Mouse (Mus musculus) myocyte (in vitro differentiated cells): ENCODE measurements around the gene Washc2. TPM values are rescaled to one million over a fixed set of nuclear protein-coding genes. Genes with fewer than 3 reads are reported as not detected.

Experiments
- H3K27me3 ChIP-seq: one replicate; pipeline ENCODE4 v1.6.1; 2011; ENCODE audit not compliant: control insufficient read depth, insufficient read depth, insufficient read length
- H3K36me3 ChIP-seq: one replicate; pipeline ENCODE4 v1.6.1; 2011; ENCODE audit not compliant: control insufficient read depth, insufficient read depth
- H3K4me2 ChIP-seq: one replicate; pipeline ENCODE4 v1.6.1; 2011; ENCODE audit warnings: low read depth, control low read depth
- H3K4me3 ChIP-seq: one replicate; pipeline ENCODE4 v1.5.1; 2011; ENCODE audit warnings: mild to moderate bottlenecking, control low read depth, moderate library complexity
- H3K79me2 ChIP-seq: one replicate; pipeline ENCODE4 v1.6.1; 2011; ENCODE audit not compliant: control insufficient read depth, insufficient read depth
- H3ac ChIP-seq: one replicate; pipeline ENCODE4 v1.6.1; 2011; ENCODE audit not compliant: control insufficient read depth, insufficient read length
- CEBPB ChIP-seq: IDR thresholded peaks from 2 replicates; pipeline ENCODE4 v1.6.1; 2011; ENCODE audit warnings: mild to moderate bottlenecking, moderate library complexity; ENCODE audit not compliant: poor library complexity, insufficient read depth, severe bottlenecking
- E2F4 ChIP-seq: IDR thresholded peaks from one replicate; pipeline ENCODE4 v1.6.1; 2011; ENCODE audit warnings: mild to moderate bottlenecking, control low read depth, moderate library complexity; ENCODE audit not compliant: insufficient read depth
- MAX ChIP-seq: IDR thresholded peaks from one replicate; pipeline ENCODE4 v1.6.1; 2011; ENCODE audit warnings: low read depth, mild to moderate bottlenecking, control low read depth
- MYOD1 ChIP-seq, 3 experiments: IDR thresholded peaks; one replicate each; pipeline ENCODE4 v1.6.1; 2011; ENCODE audit warnings: control low read depth in 2 of 3, low read depth in 2 of 3, mild to moderate bottlenecking in 2 of 3, moderate library complexity in 1 of 3; ENCODE audit not compliant: insufficient read length in 2 of 3, control insufficient read depth in 1 of 3
- MYOG ChIP-seq, 3 experiments: IDR thresholded peaks; one replicate each; pipeline ENCODE4 v1.6.1; 2011; ENCODE audit warnings: control low read depth in 2 of 3, low read depth in 2 of 3, mild to moderate bottlenecking in 2 of 3; ENCODE audit not compliant: insufficient read length in 2 of 3, control insufficient read depth in 1 of 3, insufficient read depth in 1 of 3
- POLR2A ChIP-seq: IDR thresholded peaks from one replicate; pipeline ENCODE4 v1.6.1; 2011; ENCODE audit warnings: low read depth, mild to moderate bottlenecking, control low read depth, moderate library complexity; ENCODE audit not compliant: insufficient read length
- POLR2AphosphoS2 ChIP-seq: IDR thresholded peaks from one replicate; pipeline ENCODE4 v1.6.1; 2011; ENCODE audit warnings: low read depth, control low read depth; ENCODE audit not compliant: insufficient read length
- REST ChIP-seq: IDR thresholded peaks from one replicate; pipeline ENCODE4 v1.6.1; 2011; ENCODE audit warnings: mild to moderate bottlenecking, control low read depth, moderate library complexity; ENCODE audit not compliant: insufficient read depth, insufficient read length
- SRF ChIP-seq: IDR thresholded peaks from one replicate; pipeline ENCODE4 v1.6.1; 2011; ENCODE audit warnings: low read depth; ENCODE audit not compliant: control insufficient read depth, insufficient read length
- TCF12 ChIP-seq: IDR thresholded peaks from one replicate; pipeline ENCODE4 v1.6.1; 2011; ENCODE audit warnings: mild to moderate bottlenecking, control low read depth; ENCODE audit not compliant: poor library complexity, insufficient read depth, severe bottlenecking
- TCF3 ChIP-seq: IDR thresholded peaks from one replicate; pipeline ENCODE4 v1.6.1; 2011; ENCODE audit warnings: low read depth, control low read depth; ENCODE audit not compliant: insufficient read length
- USF1 ChIP-seq: IDR thresholded peaks from one replicate; pipeline ENCODE4 v1.6.1; 2011; ENCODE audit warnings: low read depth, mild to moderate bottlenecking, control low read depth, moderate library complexity
- polyA plus RNA-seq: library from polyadenylated mRNA; unstranded; fragments of >200 nt; fragmentation: generic; extraction: Trizol; gene quantifications from one replicate; pipeline ENCODE4 v1.2.1, GENCODE M21; 2012; ENCODE audit warnings: missing spikeins

Washc2 gene
- polyA plus RNA-seq, 1 experiment, result 22.6 TPM

GRCm38 (mm10) chr6:116267110-116267423 is 59.2 kb downstream of the Washc2 start:
- H3ac ChIP-seq, result no peak overlapping the region
- H3K4me3 ChIP-seq, result no peak overlapping the region
- H3K4me2 ChIP-seq, result peak overlapping the region; percentile 76
- TF ChIP-seq REST (no peak), POLR2A (no peak)
- no peaks in the 10 kb centered on the region for H3K36me3 ChIP-seq
- no peaks in the 10 kb centered on the region for H3K79me2 ChIP-seq
- no peaks in the 10 kb centered on the region for H3K27me3 ChIP-seq

- no peaks in the 10 kb centered on the region for H3K79me2 ChIP-seq
- H3ac ChIP-seq, result no peak overlapping the region
- TF ChIP-seq MYOG (IDR thresholded peaks at IDR 0.05; ENCODE audit: control insufficient read depth in 1 of 3, insufficient read depth in 1 of 3, insufficient read length in 2 of 3, low read depth in 2 of 3), result no peak
- no peak for TF ChIP-seq MYOD1 (IDR thresholded peaks at IDR 0.05; ENCODE audit: control insufficient read depth in 1 of 3, insufficient read length in 2 of 3, low read depth in 2 of 3)
- TF ChIP-seq TCF3, result no peak
- no peak for TF ChIP-seq USF1
- no peak for TF ChIP-seq POLR2AphosphoS2
- no peak for TF ChIP-seq MAX
- TF ChIP-seq REST, result no peak
- TF ChIP-seq POLR2A, result no peak
- no peak for TF ChIP-seq TCF12
- no peak overlapping the region for H3K4me2 ChIP-seq
- no peaks in the 10 kb centered on the region for H3K27me3 ChIP-seq
- no peaks in the 10 kb centered on the region for H3K36me3 ChIP-seq
- no peak overlapping the region for H3K4me3 ChIP-seq
Measured at GRCm38 (mm10) chr6:116275695-116276094, 67.9 kb downstream of the Washc2 start.

- Histone ChIP-seq H3K4me3 (no peak overlapping the region), H3ac (no peak overlapping the region), H3K27me3 (no peaks in the 10 kb centered on the region), H3K4me2 (no peak overlapping the region), H3K36me3 (no peaks in the 10 kb centered on the region), H3K79me2 (no peaks in the 10 kb centered on the region)
- TF ChIP-seq MYOG (IDR thresholded peaks at IDR 0.05; ENCODE audit: control insufficient read depth in 1 of 3, insufficient read depth in 1 of 3, insufficient read length in 2 of 3, low read depth in 2 of 3) (no peak), E2F4 (no peak), REST (no peak), MYOD1 (IDR thresholded peaks at IDR 0.05; ENCODE audit: control insufficient read depth in 1 of 3, insufficient read length in 2 of 3, low read depth in 2 of 3) (no peak), TCF3 (no peak), CEBPB (no peak), TCF12 (no peak)
Measured at GRCm38 (mm10) chr6:116278679-116279317, 71.0 kb downstream of the Washc2 start.

- Histone ChIP-seq H3ac (no peak overlapping the region), H3K36me3 (no peaks in the 10 kb centered on the region), H3K4me2 (no peak overlapping the region), H3K27me3 (no peaks in the 10 kb centered on the region), H3K79me2 (no peaks in the 10 kb centered on the region), H3K4me3 (no peak overlapping the region)
- no peak for TF ChIP-seq MAX
- TF ChIP-seq E2F4, result no peak
- TF ChIP-seq USF1, result no peak
- TF ChIP-seq MYOG (IDR thresholded peaks at IDR 0.05; ENCODE audit: control insufficient read depth in 1 of 3, insufficient read depth in 1 of 3, insufficient read length in 2 of 3, low read depth in 2 of 3), result no peak
- no peak for TF ChIP-seq TCF3
- no peak for TF ChIP-seq REST
- TF ChIP-seq CEBPB, result no peak
- no peak for TF ChIP-seq POLR2AphosphoS2
- no peak for TF ChIP-seq SRF
- TF ChIP-seq TCF12, result no peak
- TF ChIP-seq MYOD1 (IDR thresholded peaks at IDR 0.05; ENCODE audit: control insufficient read depth in 1 of 3, insufficient read length in 2 of 3, low read depth in 2 of 3), result no peak
- no peak for TF ChIP-seq POLR2A
Measured at GRCm38 (mm10) chr6:116281014-116281413, 73.2 kb downstream of the Washc2 start.

GRCm38 (mm10) chr6:116282546-116282945 is 74.7 kb downstream of the Washc2 start:
- no peak for TF ChIP-seq MYOG (IDR thresholded peaks at IDR 0.05; ENCODE audit: control insufficient read depth in 1 of 3, insufficient read depth in 1 of 3, insufficient read length in 2 of 3, low read depth in 2 of 3)
- no peak for TF ChIP-seq MYOD1 (IDR thresholded peaks at IDR 0.05; ENCODE audit: control insufficient read depth in 1 of 3, insufficient read length in 2 of 3, low read depth in 2 of 3)
- no peak for TF ChIP-seq TCF12
- no peak for TF ChIP-seq CEBPB
- Histone ChIP-seq H3ac (no peak overlapping the region), H3K4me3 (no peak overlapping the region), H3K36me3 (no peaks in the 10 kb centered on the region), H3K27me3 (no peaks in the 10 kb centered on the region), H3K79me2 (no peaks in the 10 kb centered on the region), H3K4me2 (no peak overlapping the region)
